Mouse (Mus musculus): ENCODE measurements around the gene Apom. TPM values are rescaled to one million over a fixed set of nuclear protein-coding genes. Genes with fewer than 3 reads are reported as not detected.

Gene Apom
- polyA plus RNA-seq, 1 experiment, result 0.20 TPM

GRCm38 (mm10) chr17:35157661-35158175, 25.9 kb upstream of the Apom start:
- TF ChIP-seq CEBPB (IDR thresholded peaks at IDR 0.05; ENCODE audit: low read depth), result no peak
- TF ChIP-seq MYOD1 (IDR thresholded peaks at IDR 0.05; ENCODE audit: control insufficient read depth, insufficient read length, low read depth), result no peak
- TF ChIP-seq FOSL1 (IDR thresholded peaks at IDR 0.05; ENCODE audit: insufficient read depth, low read length, poor library complexity, severe bottlenecking), result no peak
- TF ChIP-seq CTCF (IDR thresholded peaks at IDR 0.05; ENCODE audit: control insufficient read depth, insufficient read depth, insufficient read length), result no peak
- no peak for TF ChIP-seq MYOG (IDR thresholded peaks at IDR 0.05; ENCODE audit: control insufficient read depth, extremely low read depth, insufficient read length)
- TF ChIP-seq USF1 (IDR thresholded peaks at IDR 0.05; ENCODE audit: low read depth), result no peak
- TF ChIP-seq MAX (IDR thresholded peaks at IDR 0.05), result no peak
- peaks cover 94% of the 10 kb centered on the region for H3K79me2 ChIP-seq (ENCODE audit: control insufficient read depth, insufficient read depth)
- H3K27me3 ChIP-seq (ENCODE audit: control insufficient read depth, insufficient read depth, insufficient read length), result no peaks in the 10 kb centered on the region
- H3K4me3 ChIP-seq (ENCODE audit: insufficient read depth, poor library complexity, severe bottlenecking), result no peak overlapping the region
- H3ac ChIP-seq (ENCODE audit: control insufficient read depth, insufficient read length, low read depth), result no peak overlapping the region
- peaks cover 56% of the 10 kb centered on the region for H3K79me3 ChIP-seq (ENCODE audit: low read depth)
- peaks cover 100% of the 10 kb centered on the region for H3K36me3 ChIP-seq (ENCODE audit: control insufficient read depth, insufficient read depth)

DNA sequence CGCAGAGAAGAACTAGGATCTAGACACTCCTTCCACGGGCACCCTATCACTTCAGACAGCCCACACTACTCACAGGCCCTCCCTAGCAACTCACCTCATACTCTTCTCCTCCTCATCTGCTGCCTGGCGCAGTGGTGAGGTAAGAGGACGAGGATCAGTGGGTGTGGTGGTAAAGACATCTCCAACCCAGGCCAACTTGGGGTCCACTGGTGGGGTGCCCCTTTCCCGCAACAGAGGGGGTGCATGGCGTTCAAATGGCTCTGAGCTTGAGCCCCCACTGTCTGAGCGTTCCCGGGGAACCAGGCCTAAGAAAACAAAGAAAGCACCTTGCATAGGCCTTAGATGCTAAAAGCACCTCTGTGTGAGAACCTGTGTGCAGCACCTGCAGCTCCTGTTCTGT, 25.4 kb upstream of the Apom start:
- no peak overlapping the region for H3K4me3 ChIP-seq (ENCODE audit: insufficient read depth, poor library complexity, severe bottlenecking)
- no peak overlapping the region for H3ac ChIP-seq (ENCODE audit: control insufficient read depth, insufficient read length, low read depth)
- peaks cover 51% of the 10 kb centered on the region for H3K79me3 ChIP-seq (ENCODE audit: low read depth)
- H3K79me2 ChIP-seq (ENCODE audit: control insufficient read depth, insufficient read depth), result peaks cover 94% of the 10 kb centered on the region
- peaks cover 100% of the 10 kb centered on the region for H3K36me3 ChIP-seq (ENCODE audit: control insufficient read depth, insufficient read depth)
- TF ChIP-seq CEBPB (IDR thresholded peaks at IDR 0.05; ENCODE audit: low read depth) (no peak), MAX (IDR thresholded peaks at IDR 0.05) (no peak), MYOD1 (IDR thresholded peaks at IDR 0.05; ENCODE audit: control insufficient read depth, insufficient read length, low read depth) (no peak), FOSL1 (IDR thresholded peaks at IDR 0.05; ENCODE audit: insufficient read depth, low read length, poor library complexity, severe bottlenecking) (no peak)
- H3K27me3 ChIP-seq (ENCODE audit: control insufficient read depth, insufficient read depth, insufficient read length), result no peaks in the 10 kb centered on the region

DNA sequence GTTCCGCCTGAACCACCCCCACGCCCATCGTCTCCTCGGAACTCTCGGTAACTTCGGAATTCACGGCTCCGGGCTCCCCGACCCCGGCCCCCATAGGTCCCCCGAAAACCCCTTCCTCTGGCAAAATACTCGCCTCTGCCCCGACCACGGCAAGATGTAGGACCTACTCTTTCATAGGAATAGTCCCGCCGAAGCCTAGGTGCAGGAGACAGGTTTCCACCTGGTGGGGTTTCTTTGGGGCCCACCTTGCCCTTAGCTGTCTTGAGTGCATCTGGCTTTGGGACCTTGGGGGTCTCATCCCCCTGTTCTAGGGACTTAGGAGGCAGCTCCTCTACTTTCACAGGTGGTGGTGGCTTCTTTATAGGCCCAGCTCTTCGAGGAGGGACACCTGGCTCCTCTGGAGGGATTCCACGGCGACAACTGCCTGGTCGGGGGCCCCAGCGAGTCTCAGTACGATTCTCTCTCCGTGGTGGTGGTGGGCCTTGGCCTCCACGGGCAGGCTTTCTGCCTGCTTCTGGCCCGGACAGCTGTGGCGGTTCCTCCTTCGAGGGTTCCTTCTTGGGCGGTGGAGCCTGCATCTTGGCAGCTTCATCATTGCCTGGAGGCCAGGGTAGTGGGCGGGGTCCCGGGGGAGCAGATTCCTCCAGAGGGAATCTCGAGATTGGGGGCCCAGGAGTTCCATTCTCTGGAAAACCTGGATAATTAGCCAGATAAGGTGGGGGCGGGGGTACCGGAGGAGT, 24.8 kb upstream of the Apom start:
- Histone ChIP-seq H3K79me3 (ENCODE audit: low read depth) (peaks cover 45% of the 10 kb centered on the region), H3ac (ENCODE audit: control insufficient read depth, insufficient read length, low read depth) (no peak overlapping the region), H3K4me3 (ENCODE audit: insufficient read depth, poor library complexity, severe bottlenecking) (no peak overlapping the region), H3K27me3 (ENCODE audit: control insufficient read depth, insufficient read depth, insufficient read length) (no peaks in the 10 kb centered on the region), H3K36me3 (ENCODE audit: control insufficient read depth, insufficient read depth) (peaks cover 100% of the 10 kb centered on the region), H3K79me2 (ENCODE audit: control insufficient read depth, insufficient read depth) (peaks cover 92% of the 10 kb centered on the region)
- TF ChIP-seq CTCF (IDR thresholded peaks at IDR 0.05; ENCODE audit: control insufficient read depth, insufficient read depth, insufficient read length) (no peak), USF1 (IDR thresholded peaks at IDR 0.05; ENCODE audit: low read depth) (no peak), MYOD1 (IDR thresholded peaks at IDR 0.05; ENCODE audit: control insufficient read depth, insufficient read length, low read depth) (no peak), FOSL1 (IDR thresholded peaks at IDR 0.05; ENCODE audit: insufficient read depth, low read length, poor library complexity, severe bottlenecking) (no peak), MAX (IDR thresholded peaks at IDR 0.05) (no peak), MYOG (IDR thresholded peaks at IDR 0.05; ENCODE audit: control insufficient read depth, extremely low read depth, insufficient read length) (no peak), CEBPB (IDR thresholded peaks at IDR 0.05; ENCODE audit: low read depth) (no peak)

- Histone ChIP-seq H3K4me3 (ENCODE audit: insufficient read depth, poor library complexity, severe bottlenecking) (no peak overlapping the region), H3K36me3 (ENCODE audit: control insufficient read depth, insufficient read depth) (peaks cover 97% of the 10 kb centered on the region), H3K27me3 (ENCODE audit: control insufficient read depth, insufficient read depth, insufficient read length) (no peaks in the 10 kb centered on the region), H3K79me2 (ENCODE audit: control insufficient read depth, insufficient read depth) (peaks cover 80% of the 10 kb centered on the region), H3K79me3 (ENCODE audit: low read depth) (peaks cover 33% of the 10 kb centered on the region), H3ac (ENCODE audit: control insufficient read depth, insufficient read length, low read depth) (no peak overlapping the region)
- no peak for TF ChIP-seq CEBPB (IDR thresholded peaks at IDR 0.05; ENCODE audit: low read depth)
- no peak for TF ChIP-seq MYOD1 (IDR thresholded peaks at IDR 0.05; ENCODE audit: control insufficient read depth, insufficient read length, low read depth)
- TF ChIP-seq CTCF (IDR thresholded peaks at IDR 0.05; ENCODE audit: control insufficient read depth, insufficient read depth, insufficient read length), result no peak
- TF ChIP-seq FOSL1 (IDR thresholded peaks at IDR 0.05; ENCODE audit: insufficient read depth, low read length, poor library complexity, severe bottlenecking), result no peak
Observed at GRCm38 (mm10) chr17:35155451-35155850, 23.6 kb upstream of the Apom start.

DNA sequence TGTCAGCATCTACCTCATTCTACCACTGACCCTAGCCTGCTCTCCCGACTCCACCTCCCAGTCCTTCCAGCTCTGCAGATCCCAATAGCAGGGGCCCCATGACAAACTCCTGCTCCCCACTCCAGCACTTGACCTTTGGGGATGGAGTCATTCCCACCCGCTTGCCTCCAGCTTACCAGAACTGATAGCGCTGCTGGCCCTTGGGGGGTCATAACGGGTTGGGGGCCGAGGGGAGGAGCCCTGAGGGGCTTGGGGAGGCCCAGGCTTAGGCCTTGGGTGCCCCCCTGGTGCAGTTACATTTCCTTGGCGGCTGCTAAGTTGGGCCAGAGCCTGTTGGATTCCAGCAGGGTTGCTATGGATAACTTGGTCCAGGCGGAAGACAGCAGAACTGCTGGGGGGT, 22.8 kb upstream of the Apom start:
- peaks cover 97% of the 10 kb centered on the region for H3K36me3 ChIP-seq (ENCODE audit: control insufficient read depth, insufficient read depth)
- no peak overlapping the region for H3K4me3 ChIP-seq (ENCODE audit: insufficient read depth, poor library complexity, severe bottlenecking)
- H3K27me3 ChIP-seq (ENCODE audit: control insufficient read depth, insufficient read depth, insufficient read length), result no peaks in the 10 kb centered on the region
- TF ChIP-seq USF1 (IDR thresholded peaks at IDR 0.05; ENCODE audit: low read depth) (no peak), MYOD1 (IDR thresholded peaks at IDR 0.05; ENCODE audit: control insufficient read depth, insufficient read length, low read depth) (no peak), MYOG (IDR thresholded peaks at IDR 0.05; ENCODE audit: control insufficient read depth, extremely low read depth, insufficient read length) (no peak)
- H3K79me3 ChIP-seq (ENCODE audit: low read depth), result peaks cover 25% of the 10 kb centered on the region
- H3K79me2 ChIP-seq (ENCODE audit: control insufficient read depth, insufficient read depth), result peaks cover 72% of the 10 kb centered on the region
- no peak overlapping the region for H3ac ChIP-seq (ENCODE audit: control insufficient read depth, insufficient read length, low read depth)

- TF ChIP-seq CTCF (IDR thresholded peaks at IDR 0.05; ENCODE audit: control insufficient read depth, insufficient read depth, insufficient read length) (no peak), USF1 (IDR thresholded peaks at IDR 0.05; ENCODE audit: low read depth) (no peak), CEBPB (IDR thresholded peaks at IDR 0.05; ENCODE audit: low read depth) (no peak), FOSL1 (IDR thresholded peaks at IDR 0.05; ENCODE audit: insufficient read depth, low read length, poor library complexity, severe bottlenecking) (no peak), MYOD1 (IDR thresholded peaks at IDR 0.05; ENCODE audit: control insufficient read depth, insufficient read length, low read depth) (no peak)
- peaks cover 96% of the 10 kb centered on the region for H3K36me3 ChIP-seq (ENCODE audit: control insufficient read depth, insufficient read depth)
Observed at GRCm38 (mm10) chr17:35153931-35154330, 22.1 kb upstream of the Apom start.

More at GRCm38 (mm10) chr17:35153931-35154330, 22.1 kb upstream of the Apom start:
- Histone ChIP-seq H3K4me3 (ENCODE audit: insufficient read depth, poor library complexity, severe bottlenecking) (no peak overlapping the region), H3K79me2 (ENCODE audit: control insufficient read depth, insufficient read depth) (peaks cover 65% of the 10 kb centered on the region), H3ac (ENCODE audit: control insufficient read depth, insufficient read length, low read depth) (no peak overlapping the region), H3K79me3 (ENCODE audit: low read depth) (peaks cover 22% of the 10 kb centered on the region), H3K27me3 (ENCODE audit: control insufficient read depth, insufficient read depth, insufficient read length) (no peaks in the 10 kb centered on the region)
